Mouse (Mus musculus) frontal cortex, postnatal 25 days (tissue): ENCODE results near the gene Olfr202.
"Not testable (repeated sequence)": the region's sequence is repeated elsewhere in the genome, so short reads cannot be mapped to it uniquely, and the experiment has no call there.

Experiments used
- DNase-seq, 2 experiments: peaks; one replicate each; pipeline ENCODE4 v3.0.0; 2022; ENCODE audit warnings: low spot score in 2 of 2

Olfr202 gene

DNA sequence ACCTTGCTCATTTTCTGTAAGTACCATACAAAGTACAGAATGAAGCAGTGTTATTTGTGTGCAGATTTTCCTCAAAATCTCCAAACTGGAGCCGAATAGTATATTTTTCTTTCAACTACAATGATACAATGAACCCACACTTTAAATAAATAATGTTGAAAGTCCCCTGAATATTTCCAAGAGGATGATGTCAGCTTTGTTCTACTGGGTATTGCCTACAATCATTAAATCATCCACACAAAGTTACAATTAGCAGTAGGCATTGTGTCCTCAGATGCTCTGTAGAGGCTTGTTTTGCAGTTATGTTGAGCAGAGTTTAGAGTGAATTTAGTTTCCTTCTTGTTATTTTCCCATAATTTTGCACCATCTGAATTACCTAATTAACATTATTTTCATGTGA, at the start of gene Olfr202:
TSS of gene Olfr202 (minus strand) at position 101 of the 400 bp plus-strand sequence.
- DNase-seq: no peak

DNA sequence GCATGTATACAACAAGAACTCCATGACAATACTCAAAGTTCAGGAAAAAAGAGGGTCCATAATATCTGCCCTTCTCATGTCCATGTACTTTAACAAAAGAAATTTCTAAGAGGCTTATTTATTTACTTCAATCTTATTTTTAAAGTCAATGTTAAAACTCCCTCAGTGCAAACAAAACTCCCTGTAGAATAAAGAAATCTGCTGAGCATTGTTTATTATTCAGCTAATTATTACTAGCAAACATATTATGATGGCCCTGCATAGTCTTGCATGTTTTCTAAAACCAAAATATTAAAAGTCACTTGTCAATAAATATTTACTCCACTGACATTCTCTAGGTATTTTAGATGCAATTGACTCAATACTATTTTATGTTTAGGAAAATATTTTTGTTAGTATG, 44.4 kb upstream of the Olfr202 start, which contains the start of gene Olfr205:
TSS of gene Olfr205 (minus strand) at position 101 of the 400 bp plus-strand sequence.
- DNase-seq: no peak

DNA sequence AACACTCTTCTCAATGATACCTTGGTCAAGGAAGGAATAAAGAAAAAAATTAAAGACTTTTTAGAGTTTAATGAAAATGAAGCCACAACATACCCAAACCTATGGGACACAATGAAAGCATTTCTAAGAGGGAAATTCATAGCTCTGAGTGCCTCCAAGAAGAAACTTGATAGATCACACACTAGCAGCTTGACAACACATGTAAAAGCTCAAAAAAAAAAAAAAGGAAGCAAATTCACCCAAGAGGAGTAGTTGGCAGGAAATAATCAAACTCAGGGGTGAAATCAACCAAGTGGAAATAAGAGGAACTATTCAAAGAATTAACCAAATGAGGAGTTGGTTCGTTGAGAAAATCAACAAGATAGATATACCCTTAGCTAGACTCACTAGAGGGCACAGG, 36.7 kb upstream of the Olfr202 start:
- DNase-seq: not testable (repeated sequence)

DNA sequence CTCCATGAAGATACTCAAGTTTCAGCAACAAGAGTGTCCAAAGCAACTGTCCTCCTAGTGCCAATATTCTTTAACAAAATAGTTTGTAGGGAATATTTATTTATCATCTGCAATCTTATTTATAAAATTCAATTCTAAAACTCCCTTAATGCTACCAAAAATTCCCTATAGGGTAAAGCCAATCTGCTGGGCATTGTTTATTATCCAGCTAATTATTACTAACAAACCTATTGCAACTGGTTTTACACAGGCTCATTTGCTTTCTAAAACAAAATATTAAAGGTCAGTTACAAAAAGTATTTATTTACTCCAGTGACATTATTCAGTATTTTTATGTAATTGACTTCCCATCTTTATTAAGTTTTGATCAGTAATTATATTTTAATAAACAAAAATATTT, 31.6 kb upstream of the Olfr202 start, which contains the start of gene Olfr204:
TSS of gene Olfr204 (minus strand) at position 101 of the 400 bp plus-strand sequence.
- no peak for DNase-seq

DNA sequence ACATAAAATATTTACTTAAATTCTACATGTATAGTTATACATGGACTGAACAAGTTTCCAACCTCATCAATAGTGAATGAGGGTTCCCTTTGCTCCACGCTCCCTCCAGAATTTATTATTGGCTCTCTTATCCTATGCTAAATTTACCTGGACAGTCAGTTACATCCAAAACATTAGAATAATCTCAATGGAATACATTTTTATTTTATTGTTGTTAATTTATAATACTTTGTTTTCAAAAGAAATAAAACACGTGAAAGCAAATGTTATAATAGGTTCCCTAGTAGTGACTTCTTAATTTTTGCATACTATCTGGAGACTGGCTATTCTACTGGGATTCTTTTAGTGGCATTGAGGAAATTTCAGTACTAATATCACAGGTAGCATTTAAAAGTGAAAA, 12.0 kb upstream of the Olfr202 start, which contains the start of gene Olfr203:
TSS of gene Olfr203 (plus strand) at position 301 of the 400 bp plus-strand sequence.
- DNase-seq: no peak

DNA sequence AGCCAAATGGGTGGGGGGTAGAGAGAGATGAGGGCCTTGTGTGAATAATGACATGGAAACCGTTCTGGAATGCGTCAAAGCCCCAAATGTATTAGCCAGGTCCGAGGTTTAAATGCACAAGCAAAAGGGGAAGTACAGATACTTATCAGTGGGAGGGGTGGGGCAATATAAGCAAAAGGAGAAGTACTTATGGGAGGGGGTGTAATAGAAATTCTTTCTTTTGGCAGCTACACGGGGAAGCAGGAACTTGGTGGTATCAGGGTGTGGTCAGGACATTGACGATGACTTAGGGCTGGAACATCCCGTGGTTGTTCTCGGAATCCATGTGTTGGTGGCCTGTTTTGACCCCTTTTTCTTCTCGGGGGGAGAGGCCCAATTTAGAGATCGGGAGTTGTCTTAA, 983 bp upstream of the Olfr202 start:
- DNase-seq: not testable (repeated sequence)

DNA sequence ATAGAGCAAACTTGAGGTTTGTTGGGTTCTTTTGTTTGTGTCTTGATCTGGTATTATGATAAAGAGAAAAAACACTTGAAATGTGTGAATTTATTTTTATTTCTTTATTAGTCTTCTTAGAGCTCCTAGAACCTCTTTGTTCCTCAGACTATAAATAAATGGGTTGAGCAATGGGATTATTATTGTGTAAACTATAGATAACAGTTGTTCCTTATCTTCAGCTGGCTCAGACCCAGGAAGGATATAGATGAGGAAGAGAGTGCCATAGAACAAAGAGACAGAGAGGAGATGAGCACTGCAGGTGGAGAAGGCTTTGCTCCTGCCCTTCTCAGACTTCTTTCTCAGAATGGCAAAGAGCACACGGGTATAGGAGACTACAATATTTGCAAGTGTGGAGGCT, 3.1 kb downstream of the Olfr202 start:
- no peak for DNase-seq

DNA sequence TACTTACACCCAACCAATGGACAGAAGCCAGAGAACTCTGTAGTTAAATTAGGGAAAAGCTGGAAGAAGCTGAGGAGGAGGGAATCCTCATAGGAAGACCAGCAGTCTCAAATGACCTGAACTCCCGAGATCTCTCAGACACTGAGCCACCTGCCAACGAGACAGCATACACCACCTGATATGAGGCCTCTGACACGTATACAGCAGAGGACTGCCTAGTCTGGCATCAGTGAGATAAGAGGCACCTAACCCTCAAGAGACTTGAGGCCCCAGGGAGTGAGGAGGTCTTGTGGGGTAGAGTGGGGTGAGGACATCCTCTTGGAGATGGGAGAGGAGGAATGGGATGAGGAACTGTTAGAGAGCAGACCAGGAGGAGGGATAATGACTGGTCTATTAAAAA, 6.1 kb downstream of the Olfr202 start:
- DNase-seq: no peak

DNA sequence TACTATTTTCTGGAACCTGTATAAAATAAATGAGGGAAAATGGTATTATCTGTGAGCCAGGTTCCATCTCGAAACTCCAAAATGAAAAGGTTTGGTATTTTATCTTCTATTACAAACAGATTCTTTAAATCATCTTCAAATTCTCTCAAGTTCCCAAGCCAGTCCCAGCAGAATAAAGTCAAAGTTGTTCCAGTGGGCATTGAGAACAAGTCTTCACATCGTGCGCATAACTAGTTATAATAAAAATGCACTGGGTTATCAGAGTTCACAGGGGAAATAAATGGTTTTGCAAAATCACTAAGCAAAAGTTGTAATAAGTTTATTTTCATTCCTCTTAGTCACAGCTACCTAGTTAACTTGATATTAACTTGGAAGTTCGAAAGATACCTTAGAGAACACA, 14.1 kb downstream of the Olfr202 start, which contains the start of gene Olfr201:
TSS of gene Olfr201 (minus strand) at position 101 of the 400 bp plus-strand sequence.
- not testable (repeated sequence) for DNase-seq

DNA sequence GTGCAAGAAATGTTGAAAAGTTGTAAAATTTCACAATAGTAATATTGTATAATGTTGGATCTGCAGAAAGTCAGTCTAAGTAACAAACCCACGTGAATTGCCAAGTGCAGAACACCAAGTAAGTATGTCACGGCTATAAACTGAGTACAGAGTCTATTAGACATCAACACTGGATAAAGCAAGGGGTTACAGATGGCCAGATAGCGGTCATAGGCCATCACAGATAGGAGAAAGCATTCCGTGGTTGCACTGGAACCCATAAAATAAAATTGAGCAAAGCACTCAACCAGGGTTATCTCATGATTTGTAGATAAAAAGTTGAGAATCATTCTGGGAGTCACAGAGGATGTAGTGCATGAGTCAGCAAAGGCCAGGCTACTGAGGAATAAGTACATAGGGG, 17.5 kb downstream of the Olfr202 start:
- DNase-seq: not testable (repeated sequence)

DNA sequence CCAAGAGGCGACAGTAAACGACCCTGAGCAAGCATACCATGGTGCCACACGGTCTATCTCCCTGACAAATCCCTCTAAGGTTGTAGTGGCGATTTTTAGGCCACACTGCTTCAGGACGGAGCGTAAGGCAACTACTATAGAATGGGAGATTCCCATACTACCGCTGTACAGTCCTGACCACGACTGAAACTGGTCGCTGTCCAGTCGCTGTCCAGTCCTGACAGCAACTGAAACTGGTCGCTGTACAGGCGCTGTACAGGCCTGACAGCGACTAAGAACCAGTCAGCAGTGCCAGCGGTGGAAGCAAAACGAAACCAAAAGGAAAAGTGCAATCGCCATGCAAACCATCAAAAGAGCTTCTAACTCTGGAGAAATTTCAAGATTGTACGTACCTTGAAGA, 36.9 kb downstream of the Olfr202 start:
- DNase-seq: no peak
